Mouse (Mus musculus): ENCODE results near the gene Unc5c.

DNA sequence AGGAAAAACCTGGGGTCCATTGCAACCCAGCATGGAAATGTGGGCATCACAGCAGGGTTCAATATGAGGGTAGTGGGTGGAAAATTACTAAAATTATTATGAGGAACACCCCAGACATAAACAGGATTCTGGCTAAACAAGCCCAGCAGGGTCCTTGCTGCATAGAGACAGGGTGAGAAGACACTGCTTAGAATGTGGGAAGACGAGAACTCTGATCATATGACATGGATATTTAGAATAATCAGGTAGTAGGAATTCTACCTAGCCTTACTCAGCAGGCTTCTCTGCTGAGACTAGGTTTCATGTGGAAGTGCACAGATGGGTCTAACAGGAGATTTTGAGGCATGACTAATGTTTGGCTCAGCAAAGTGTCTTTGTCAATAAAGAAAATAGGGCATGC lies 131.9 kb downstream of the Unc5c start:
- no peak for TF ChIP-seq CTCF (IDR thresholded peaks at IDR 0.05; ENCODE audit: low read depth)
- TF ChIP-seq EP300 (IDR thresholded peaks at IDR 0.05; ENCODE audit: low read depth) = no peak
